Mouse (Mus musculus) lung, adult 2 months (tissue): ENCODE data around the gene Mep1a.
A peak's percentile ranks its signal among the peaks of the same experiment; 100 is the strongest.

Experiments
- CTCF ChIP-seq: fragments of 200-500 bp; IDR thresholded peaks from 2 replicates; pipeline ENCODE4 v1.5.1; 2011; ENCODE audit warnings: mild to moderate bottlenecking, low read length, control low read depth; ENCODE audit not compliant: insufficient read depth
- POLR2A ChIP-seq: fragments of 200-500 bp; IDR thresholded peaks from 2 replicates; pipeline ENCODE4 v1.6.1; 2011; ENCODE audit warnings: low read depth, mild to moderate bottlenecking, control low read depth, low read length, borderline replicate concordance; ENCODE audit errors: extremely low read depth

- TF ChIP-seq POLR2A (no peak), CTCF (peak; percentile 67)
Measured at GRCm38 (mm10) chr17:43458598-43458997, 44.0 kb downstream of the Mep1a start.
